Mouse (Mus musculus) megakaryocyte, embryonic 14.5 days (primary cell): Measurements from ENCODE around the gene Braf. TPM values are rescaled to one million over a fixed set of nuclear protein-coding genes. Genes with fewer than 3 reads are reported as not detected.
"Not testable (repeated sequence)": the region's sequence is repeated elsewhere in the genome, so short reads cannot be mapped to it uniquely, and the experiment has no call there.

ENCODE experiments used
- H3K27me3 ChIP-seq: replicated peaks from 2 replicates; pipeline ENCODE3; 2012; ENCODE audit warnings: inconsistent platforms
- H3K36me3 ChIP-seq: replicated peaks from 2 replicates; pipeline ENCODE3; 2012; ENCODE audit warnings: low read length, inconsistent platforms, mixed read lengths
- H3K4me1 ChIP-seq: 2 replicates; pipeline ENCODE4 v1.6.1; 2012; ENCODE audit warnings: inconsistent platforms
- H3K4me3 ChIP-seq: replicated peaks from 2 replicates; pipeline ENCODE3; 2012; ENCODE audit warnings: moderate library complexity, mild to moderate bottlenecking, inconsistent platforms
- H3K9me3 ChIP-seq: 2 replicates; pipeline ENCODE4 v1.6.1; 2012; ENCODE audit warnings: inconsistent platforms
- FLI1 ChIP-seq: IDR thresholded peaks from 2 replicates; pipeline ENCODE4 v1.6.1; 2012; ENCODE audit warnings: low read length, inconsistent platforms, mixed read lengths
- GATA1 ChIP-seq: IDR thresholded peaks from 3 replicates; pipeline ENCODE4 v1.6.1; 2012; ENCODE audit warnings: mixed read lengths, low read length, inconsistent platforms, borderline replicate concordance
- polyA plus RNA-seq: library from polyadenylated mRNA; stranded (reverse); fragments of >175 nt; gene quantifications from 2 replicates; pipeline ENCODE4 v1.2.3, GENCODE M21; 2012; ENCODE audit warnings: low replicate concordance; ENCODE audit not compliant: insufficient read depth

Gene Braf
- polyA plus RNA-seq: 0.54 and 0.84 TPM in 2 replicates

DNA sequence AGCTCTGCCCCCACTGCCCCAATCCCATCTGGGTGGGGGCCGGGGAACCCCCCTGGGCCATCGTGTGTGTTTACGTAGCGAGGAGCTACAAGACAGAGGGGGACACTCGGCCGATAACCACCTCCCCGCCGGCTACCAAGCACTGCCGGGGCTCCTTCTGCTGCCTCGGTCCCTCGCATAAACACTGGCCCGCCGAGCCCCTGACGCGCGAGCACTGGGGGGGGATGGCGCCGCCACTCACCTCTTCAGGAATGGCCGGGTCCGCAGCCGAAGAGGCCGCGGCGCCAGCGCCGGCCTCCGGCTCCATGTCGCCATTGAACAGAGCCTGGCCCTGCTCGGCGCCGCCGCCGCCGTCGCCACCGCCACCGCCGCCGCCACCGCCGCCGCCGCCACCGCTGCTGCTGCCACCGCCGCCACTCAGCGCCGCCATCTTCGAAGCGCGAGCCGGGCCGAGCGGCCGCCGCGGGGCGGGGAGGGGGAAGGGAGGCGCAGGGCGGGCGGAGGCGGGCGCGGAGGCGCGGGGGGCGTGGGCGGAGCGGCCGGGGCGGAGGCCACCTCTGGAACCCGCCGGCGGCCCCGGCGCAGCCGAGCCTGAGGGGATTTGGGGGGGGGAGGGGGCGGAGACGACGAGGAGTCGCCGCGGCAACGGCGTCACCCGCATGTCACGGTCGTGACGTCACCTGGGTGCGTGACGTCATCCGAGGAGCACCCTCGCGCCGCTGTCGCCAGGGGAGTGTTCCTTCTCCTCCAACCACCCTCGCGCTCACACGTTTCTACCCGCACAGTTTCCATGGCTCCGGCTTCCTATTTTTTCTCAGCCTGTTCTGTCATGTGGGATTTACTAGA, at the start of gene Braf:
TSS of gene Braf (minus strand) at position 598 of the 846 bp plus-strand sequence.
- TF ChIP-seq GATA1 (no peak), FLI1 (no peak)
- Histone ChIP-seq H3K27me3 (no peaks in the 10 kb centered on the region), H3K4me1 (peaks cover 17% of the 10 kb centered on the region), H3K4me3 (peak within 1 kb of the TSS; percentile 99), H3K36me3 (no peaks in the 10 kb centered on the region), H3K9me3 (no peaks in the 10 kb centered on the region)

- H3K4me3 ChIP-seq: no peak overlapping the region
- H3K4me1 ChIP-seq: no peaks in the 10 kb centered on the region
- TF ChIP-seq GATA1 (no peak), FLI1 (no peak)
- peaks cover 2% of the 10 kb centered on the region for H3K27me3 ChIP-seq
- no peaks in the 10 kb centered on the region for H3K36me3 ChIP-seq
- no peaks in the 10 kb centered on the region for H3K9me3 ChIP-seq
Observed at GRCm38 (mm10) chr6:39775029-39775428, 49.8 kb upstream of the Braf start.

- Histone ChIP-seq H3K27me3 (peaks cover 7% of the 10 kb centered on the region), H3K9me3 (peaks cover 8% of the 10 kb centered on the region; the same call in 1 of the 2 replicates), H3K36me3 (no peaks in the 10 kb centered on the region), H3K4me3 (no peak overlapping the region), H3K4me1 (no peaks in the 10 kb centered on the region)
- TF ChIP-seq FLI1 (no peak), GATA1 (no peak)
Observed at GRCm38 (mm10) chr6:39757229-39757628, 32.0 kb upstream of the Braf start.

GRCm38 (mm10) chr6:39749881-39750280, 24.6 kb upstream of the Braf start:
- no peaks in the 10 kb centered on the region for H3K36me3 ChIP-seq
- H3K4me3 ChIP-seq: no peak overlapping the region
- no peaks in the 10 kb centered on the region for H3K9me3 ChIP-seq
- peaks cover 2% of the 10 kb centered on the region for H3K27me3 ChIP-seq
- H3K4me1 ChIP-seq: no peaks in the 10 kb centered on the region
- TF ChIP-seq GATA1 (no peak), FLI1 (no peak)

GRCm38 (mm10) chr6:39747094-39747493, 21.8 kb upstream of the Braf start:
- Histone ChIP-seq H3K4me3 (no peak overlapping the region), H3K27me3 (peaks cover 2% of the 10 kb centered on the region), H3K36me3 (no peaks in the 10 kb centered on the region), H3K4me1 (no peaks in the 10 kb centered on the region), H3K9me3 (no peaks in the 10 kb centered on the region)
- TF ChIP-seq FLI1: no peak
- no peak for TF ChIP-seq GATA1

DNA sequence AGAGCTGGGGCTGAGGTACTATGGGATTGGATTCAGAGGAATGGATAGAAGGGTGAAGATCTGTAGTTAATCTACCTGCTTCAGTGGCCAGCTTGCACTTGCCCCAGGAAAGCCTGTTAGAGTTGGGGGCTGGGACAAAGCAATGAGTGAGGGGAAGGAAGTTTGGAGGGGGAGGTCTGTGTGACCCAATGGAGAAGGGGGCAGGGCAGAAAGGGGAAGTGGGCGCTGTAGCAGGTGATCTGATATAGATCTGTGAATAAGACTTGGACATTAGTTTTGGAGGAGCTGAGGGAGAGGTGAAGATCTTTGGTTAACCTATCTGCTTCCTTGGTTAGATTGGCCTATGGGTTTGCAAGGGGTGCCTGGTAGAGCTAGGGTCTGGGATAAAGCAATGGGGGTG, 20.2 kb upstream of the Braf start:
- TF ChIP-seq GATA1: no peak
- no peak for TF ChIP-seq FLI1
- H3K9me3 ChIP-seq: no peaks in the 10 kb centered on the region
- no peak overlapping the region for H3K4me3 ChIP-seq
- no peaks in the 10 kb centered on the region for H3K4me1 ChIP-seq
- H3K27me3 ChIP-seq: no peaks in the 10 kb centered on the region
- no peaks in the 10 kb centered on the region for H3K36me3 ChIP-seq

DNA sequence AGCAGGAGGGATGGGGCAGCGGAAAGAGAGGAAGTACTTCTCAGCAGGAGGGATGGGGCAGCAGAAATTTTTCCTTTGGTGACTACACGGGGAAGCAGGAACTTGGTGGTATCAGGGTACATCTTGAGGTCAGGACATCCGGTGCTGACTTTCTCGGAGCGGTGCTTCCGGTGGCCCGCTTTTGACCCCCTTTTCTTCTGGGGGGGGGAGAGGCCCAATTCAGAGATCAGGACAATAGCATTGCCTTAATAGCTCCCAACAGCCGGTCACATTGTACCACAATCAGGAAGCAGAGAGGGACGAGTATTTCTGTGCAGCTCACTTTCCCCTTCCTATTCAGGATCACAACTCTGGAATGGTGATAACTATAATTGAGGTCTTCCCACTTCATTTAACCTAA, 14.4 kb upstream of the Braf start:
- not testable (repeated sequence) for H3K4me1 ChIP-seq, H3K9me3 ChIP-seq, H3K4me3 ChIP-seq, H3K36me3 ChIP-seq, H3K27me3 ChIP-seq

DNA sequence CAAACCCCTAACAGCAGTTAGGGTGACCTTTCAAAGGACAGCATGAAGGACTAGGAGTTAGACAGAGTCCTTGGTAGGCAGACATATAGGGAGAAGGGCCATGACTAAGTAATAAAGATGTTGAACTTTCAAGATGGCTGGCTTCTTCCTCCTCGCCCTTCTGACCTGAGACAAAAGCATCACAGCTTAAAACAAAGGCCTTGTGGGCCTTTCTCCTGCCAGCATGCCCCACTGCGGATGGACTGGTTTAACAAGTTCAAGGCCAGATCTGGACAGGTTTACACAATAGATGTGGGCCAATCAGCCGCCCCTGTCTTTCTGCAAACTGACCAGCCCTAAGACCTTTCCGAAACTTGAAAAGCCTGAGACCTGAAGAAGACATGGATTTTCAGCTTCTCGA, 2.8 kb upstream of the Braf start:
- Histone ChIP-seq H3K27me3 (no peaks in the 10 kb centered on the region), H3K9me3 (no peaks in the 10 kb centered on the region), H3K4me3 (no peak overlapping the region), H3K4me1 (peaks cover 12% of the 10 kb centered on the region), H3K36me3 (no peaks in the 10 kb centered on the region)
- TF ChIP-seq FLI1 (no peak), GATA1 (no peak)

- TF ChIP-seq GATA1 (no peak), FLI1 (no peak)
Observed at GRCm38 (mm10) chr6:39726149-39726548, 886 bp upstream of the Braf start.

DNA sequence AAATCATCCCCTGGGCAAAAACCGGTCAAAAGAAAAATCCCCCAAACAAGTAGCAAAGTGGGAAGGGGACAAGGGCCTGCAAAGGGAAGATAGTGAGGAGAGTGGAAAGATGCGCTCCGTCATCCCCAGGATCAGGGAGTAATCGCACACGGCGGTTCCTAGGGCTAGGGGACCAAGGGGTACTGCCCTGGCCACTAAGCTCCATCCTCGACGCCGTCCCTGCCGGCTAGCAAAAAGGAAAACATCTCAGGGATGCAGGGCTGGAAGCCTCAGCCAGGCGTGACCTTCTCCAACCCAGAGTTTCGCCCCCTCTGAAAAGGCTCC, 759 bp downstream of the Braf start:
- H3K27me3 ChIP-seq: no peaks in the 10 kb centered on the region
- peak overlapping the region; percentile 99 for H3K4me3 ChIP-seq
- H3K4me1 ChIP-seq: peaks cover 17% of the 10 kb centered on the region
- H3K9me3 ChIP-seq: no peaks in the 10 kb centered on the region
- no peaks in the 10 kb centered on the region for H3K36me3 ChIP-seq
- TF ChIP-seq GATA1 (no peak), FLI1 (no peak)

More at GRCm38 (mm10) chr6:39726149-39726548, 886 bp upstream of the Braf start:
- Histone ChIP-seq H3K9me3 (no peaks in the 10 kb centered on the region), H3K4me1 (peaks cover 17% of the 10 kb centered on the region), H3K36me3 (no peaks in the 10 kb centered on the region), H3K27me3 (no peaks in the 10 kb centered on the region), H3K4me3 (no peak overlapping the region)
